Mouse (Mus musculus) embryonic facial prominence, embryonic 10.5 days (tissue): ENCODE measurements at regions not wholly inside any gene's neighbourhood (a gene's known extent, or its start where the extent isn't known, plus 50 kb on each side); places are given as distances from the start of the nearest gene placed in this dataset.
"Not testable (repeated sequence)": the region's sequence is repeated elsewhere in the genome, so short reads cannot be mapped to it uniquely, and the experiment has no call there.

Experiments
- DNase-seq: peaks from one replicate; pipeline ENCODE4 v3.0.0-alpha.2; 2017; ENCODE audit warnings: low spot score
- H3K27ac ChIP-seq: fragments of 300-500 bp; sonication (generic); replicated peaks from 2 replicates; pipeline ENCODE4 v1.5.1; 2016; ENCODE audit warnings: mild to moderate bottlenecking
- H3K27me3 ChIP-seq: fragments of 300-500 bp; sonication (generic); replicated peaks from 2 replicates; pipeline ENCODE4 v1.6.1; 2016; ENCODE audit warnings: low read depth, mild to moderate bottlenecking; ENCODE audit not compliant: poor library complexity, severe bottlenecking
- H3K36me3 ChIP-seq: fragments of 300-500 bp; sonication (generic); replicated peaks from 2 replicates; pipeline ENCODE4 v1.6.1; 2016; ENCODE audit warnings: mild to moderate bottlenecking, moderate library complexity
- H3K4me1 ChIP-seq: fragments of 300-500 bp; sonication (generic); 2 replicates; pipeline ENCODE4 v1.6.1; 2016
- H3K4me3 ChIP-seq: fragments of 300-500 bp; sonication (generic); 2 replicates; pipeline ENCODE4 v1.5.1; 2016; ENCODE audit warnings: mild to moderate bottlenecking, moderate library complexity
- H3K9me3 ChIP-seq: fragments of 300-500 bp; sonication (generic); 2 replicates; pipeline ENCODE4 v1.6.1; 2016; ENCODE audit warnings: mild to moderate bottlenecking
- WGBS: fragments of 180-500 bp; shearing (Covaris S2); methylation state at CpG from one replicate; pipeline ENCODE4 v1.1.7; 2016; 5-methylcytosine and 5-hydroxymethylcytosine counted together

GRCm38 (mm10) chr13:73034065-73034831 lies 226.0 kb upstream of the Irx4 start:
- peaks cover 20% of the 10 kb centered on the region for H3K4me1 ChIP-seq
- no peaks in the 10 kb centered on the region for H3K9me3 ChIP-seq
- DNase-seq, result peak; percentile 35
- 15% methylated on average over 10 of the region's 10 CpGs for WGBS
- H3K4me3 ChIP-seq, result no peak overlapping the region
- no peaks in the 10 kb centered on the region for H3K36me3 ChIP-seq
- no peak overlapping the region for H3K27ac ChIP-seq
- H3K27me3 ChIP-seq, result peaks cover 83% of the 10 kb centered on the region

DNA sequence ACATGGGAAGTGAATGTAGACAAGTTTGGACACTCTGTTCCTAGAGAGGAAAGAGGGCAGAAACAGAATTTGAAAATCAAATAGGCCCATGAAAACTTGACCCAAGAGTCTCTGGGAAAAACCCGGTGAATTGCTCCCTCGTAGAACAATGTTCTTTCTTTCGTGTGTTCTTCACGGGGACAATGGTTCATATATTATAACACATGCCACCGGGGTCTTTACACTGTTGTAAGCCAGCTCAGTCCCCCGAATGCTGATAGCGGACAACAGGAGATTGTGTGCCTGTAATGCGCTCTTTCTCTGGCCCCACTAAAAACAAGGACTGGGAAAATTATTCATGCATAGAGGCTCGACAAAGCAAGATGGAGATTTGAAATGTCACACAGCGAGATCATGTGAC lies 225.4 kb upstream of the Irx4 start:
- H3K9me3 ChIP-seq, result no peaks in the 10 kb centered on the region
- peaks cover 89% of the 10 kb centered on the region for H3K27me3 ChIP-seq
- peaks cover 20% of the 10 kb centered on the region for H3K4me1 ChIP-seq
- no peak for DNase-seq
- WGBS, result 67% methylated on average over 10 of the region's 10 CpGs
- no peaks in the 10 kb centered on the region for H3K36me3 ChIP-seq
- H3K4me3 ChIP-seq, result no peak overlapping the region
- no peak overlapping the region for H3K27ac ChIP-seq

GRCm38 (mm10) chr13:73035336-73035940 lies 224.8 kb upstream of the Irx4 start:
- WGBS, result 58% methylated on average over 2 of the region's 2 CpGs
- DNase-seq, result no peak
- Histone ChIP-seq H3K4me3 (no peak overlapping the region), H3K27ac (peak overlapping the region; percentile 30), H3K27me3 (peaks cover 87% of the 10 kb centered on the region), H3K9me3 (no peaks in the 10 kb centered on the region), H3K4me1 (peaks cover 20% of the 10 kb centered on the region), H3K36me3 (no peaks in the 10 kb centered on the region)

DNA sequence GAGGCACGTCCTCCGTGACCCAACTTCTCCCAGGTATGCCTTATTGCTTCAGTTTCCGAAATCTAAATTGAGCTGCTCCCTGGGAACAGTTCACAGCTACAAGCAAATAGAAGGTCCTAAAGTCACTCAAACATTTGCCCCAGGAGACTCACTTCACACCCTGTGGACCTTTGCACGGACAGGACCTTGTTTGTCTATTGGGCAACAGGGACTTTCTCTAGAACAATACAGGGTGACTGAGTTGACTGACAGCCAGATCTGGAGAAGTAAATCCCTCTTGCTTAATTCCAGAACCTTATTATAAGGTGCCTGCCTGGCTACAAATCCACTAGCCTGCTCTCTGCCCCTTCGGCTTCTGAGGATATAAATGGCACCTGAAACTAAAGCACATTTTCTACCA lies 220.5 kb upstream of the Irx4 start:
- peaks cover 87% of the 10 kb centered on the region for H3K27me3 ChIP-seq
- no peak overlapping the region for H3K27ac ChIP-seq
- peaks cover 24% of the 10 kb centered on the region for H3K4me1 ChIP-seq
- H3K36me3 ChIP-seq, result no peaks in the 10 kb centered on the region
- no peak overlapping the region for H3K4me3 ChIP-seq
- no peak for DNase-seq
- 76% methylated on average over 5 of the region's 5 CpGs for WGBS
- H3K9me3 ChIP-seq, result 0 out of 2 replicates have a peak, but pooled peaks cover 4% of the 10 kb centered on the region

- peaks cover 73% of the 10 kb centered on the region for H3K27me3 ChIP-seq
These were observed 218.8 kb upstream of the Irx4 start for GRCm38 (mm10) chr13:73041233-73042040.

DNA sequence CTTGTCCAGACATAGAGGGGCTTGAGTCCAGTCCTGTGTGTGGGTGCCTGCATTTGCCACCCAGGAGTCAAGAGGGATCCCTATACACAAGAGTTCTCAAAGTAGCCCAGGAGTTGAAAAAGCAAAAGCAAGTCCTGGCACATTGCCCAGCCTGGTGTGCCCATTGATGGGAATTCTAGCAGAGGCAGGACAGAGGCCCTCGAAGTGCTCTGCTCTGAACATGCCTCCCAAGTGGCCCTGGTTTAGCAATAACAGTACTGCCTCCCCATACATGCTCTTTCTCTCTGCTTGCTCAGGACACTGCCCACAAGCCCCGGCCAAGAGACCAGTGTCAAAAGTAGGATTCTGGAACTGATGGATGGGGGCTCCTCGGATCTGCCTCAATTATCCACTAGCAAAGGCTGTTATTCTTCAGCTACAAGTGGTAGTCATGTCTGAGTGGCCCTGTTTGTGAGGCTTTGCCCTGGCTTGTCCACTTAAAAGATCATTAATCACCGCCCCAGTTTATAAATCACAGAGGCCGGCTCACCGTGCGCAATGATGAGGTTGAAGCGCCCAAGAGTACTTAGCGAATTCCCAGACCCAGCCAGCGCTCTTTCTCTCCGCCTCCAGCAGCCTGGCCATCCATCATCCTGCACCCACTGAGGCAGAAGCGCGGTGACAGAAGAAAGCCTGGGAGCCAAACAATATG lies 190.3 kb upstream of the Irx4 start:
- DNase-seq, result peak; percentile 34
- Histone ChIP-seq H3K4me3 (no peak overlapping the region), H3K27ac (no peak overlapping the region), H3K4me1 (peaks cover 31% of the 10 kb centered on the region), H3K36me3 (no peaks in the 10 kb centered on the region), H3K27me3 (peaks cover 65% of the 10 kb centered on the region), H3K9me3 (no peaks in the 10 kb centered on the region)
- 75% methylated on average over 13 of the region's 13 CpGs for WGBS

More at GRCm38 (mm10) chr13:73041233-73042040, 218.8 kb upstream of the Irx4 start:
- H3K9me3 ChIP-seq, result 0 out of 2 replicates have a peak, but pooled peaks cover 4% of the 10 kb centered on the region
- H3K27ac ChIP-seq, result no peak overlapping the region
- 32% methylated on average over 14 of the region's 14 CpGs for WGBS
- DNase-seq, result peak; percentile 26
- H3K36me3 ChIP-seq, result no peaks in the 10 kb centered on the region
- H3K4me3 ChIP-seq, result no peak overlapping the region
- peaks cover 16% of the 10 kb centered on the region for H3K4me1 ChIP-seq

GRCm38 (mm10) chr13:73070531-73070908 lies 189.8 kb upstream of the Irx4 start:
- H3K27ac ChIP-seq, result no peak overlapping the region
- no peaks in the 10 kb centered on the region for H3K36me3 ChIP-seq

DNA sequence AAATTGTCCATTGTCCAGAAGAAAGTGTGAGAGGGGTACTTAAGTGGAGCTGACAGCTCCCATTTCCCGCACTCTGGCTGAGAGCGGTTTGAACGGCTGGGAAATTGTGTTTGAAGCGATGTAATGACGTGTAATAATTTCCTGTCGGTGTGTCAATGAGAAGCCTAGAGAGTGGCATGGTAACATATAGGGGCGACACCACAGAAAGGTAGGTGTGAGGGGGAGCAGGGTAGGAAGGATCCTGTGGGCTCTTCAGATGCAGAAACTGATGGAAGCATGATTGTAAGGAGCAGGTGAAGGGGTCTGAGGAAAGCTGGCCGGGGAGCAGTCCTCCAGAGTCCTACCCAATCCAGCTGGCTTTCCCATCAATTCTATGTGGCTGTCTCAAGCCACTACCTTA lies 189.2 kb upstream of the Irx4 start:
- no peaks in the 10 kb centered on the region for H3K9me3 ChIP-seq
- no peak overlapping the region for H3K27ac ChIP-seq
- no peak overlapping the region for H3K4me3 ChIP-seq
- peaks cover 31% of the 10 kb centered on the region for H3K4me1 ChIP-seq
- 66% methylated on average over 8 of the region's 8 CpGs for WGBS
- H3K27me3 ChIP-seq, result peaks cover 57% of the 10 kb centered on the region
- H3K36me3 ChIP-seq, result no peaks in the 10 kb centered on the region
- no peak for DNase-seq

More at GRCm38 (mm10) chr13:73070531-73070908, 189.8 kb upstream of the Irx4 start:
- H3K9me3 ChIP-seq, result no peaks in the 10 kb centered on the region
- peaks cover 31% of the 10 kb centered on the region for H3K4me1 ChIP-seq
- peaks cover 60% of the 10 kb centered on the region for H3K27me3 ChIP-seq
- 68% methylated on average over 7 of the region's 7 CpGs for WGBS
- no peak for DNase-seq
- no peak overlapping the region for H3K4me3 ChIP-seq

- H3K4me3 ChIP-seq, result no peak overlapping the region
- H3K27ac ChIP-seq, result no peak overlapping the region
- DNase-seq, result no peak
- 55% methylated on average over 6 of the region's 6 CpGs for WGBS
- H3K9me3 ChIP-seq, result no peaks in the 10 kb centered on the region
- H3K4me1 ChIP-seq, result peaks cover 31% of the 10 kb centered on the region
- H3K27me3 ChIP-seq, result peaks cover 47% of the 10 kb centered on the region
- H3K36me3 ChIP-seq, result no peaks in the 10 kb centered on the region
These were observed 188.1 kb upstream of the Irx4 start for GRCm38 (mm10) chr13:73071854-73072852.

DNA sequence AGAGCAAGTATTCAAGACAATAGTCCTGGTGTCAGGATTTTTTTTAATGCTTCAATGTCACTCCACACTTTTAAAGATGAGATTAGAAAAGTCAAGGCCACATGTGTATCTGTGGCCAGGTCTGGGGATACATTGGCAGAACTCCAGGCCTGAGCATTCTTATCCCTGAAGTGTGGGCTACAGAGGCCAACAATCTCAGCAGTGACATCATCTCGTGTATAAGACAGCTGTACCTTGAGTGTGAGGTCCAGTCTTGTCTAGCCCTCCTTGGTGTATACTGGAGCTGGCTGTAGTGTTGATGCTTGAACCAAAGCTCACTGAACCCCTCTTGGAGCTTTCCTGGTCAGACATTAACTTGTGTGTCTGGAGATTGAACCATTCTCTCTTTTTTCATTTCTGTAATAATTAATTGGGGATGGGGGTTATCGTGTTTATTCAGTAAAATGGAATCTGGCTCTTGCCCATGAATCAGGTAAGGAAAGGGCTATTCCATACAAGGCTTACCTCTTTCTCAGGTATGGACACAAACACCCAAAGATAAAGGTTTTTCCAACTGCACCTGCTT lies 182.3 kb upstream of the Irx4 start:
- no peaks in the 10 kb centered on the region for H3K9me3 ChIP-seq
- WGBS, result 73% methylated on average over 2 of the region's 2 CpGs
- DNase-seq, result no peak

GRCm38 (mm10) chr13:73087815-73088214 lies 172.5 kb upstream of the Irx4 start:
- H3K4me3 ChIP-seq, H3K27ac ChIP-seq, DNase-seq, H3K9me3 ChIP-seq, H3K36me3 ChIP-seq, H3K4me1 ChIP-seq: not testable (repeated sequence)
- H3K27me3 ChIP-seq, result peaks cover 13% of the 10 kb centered on the region; the same call in 1 of the 2 replicates

More for the DNA sequence above, 182.3 kb upstream of the Irx4 start:
- Histone ChIP-seq H3K27me3 (peaks cover 24% of the 10 kb centered on the region), H3K4me3 (no peak overlapping the region), H3K4me1 (peaks cover 2% of the 10 kb centered on the region; the same call in 1 of the 2 replicates), H3K36me3 (no peaks in the 10 kb centered on the region), H3K27ac (no peak overlapping the region)
